Mouse (Mus musculus): ENCODE measurements at regions not wholly inside any gene's neighbourhood (a gene's known extent, or its start where the extent isn't known, plus 50 kb on each side); places are given as distances from the start of the nearest gene placed in this dataset.

DNA sequence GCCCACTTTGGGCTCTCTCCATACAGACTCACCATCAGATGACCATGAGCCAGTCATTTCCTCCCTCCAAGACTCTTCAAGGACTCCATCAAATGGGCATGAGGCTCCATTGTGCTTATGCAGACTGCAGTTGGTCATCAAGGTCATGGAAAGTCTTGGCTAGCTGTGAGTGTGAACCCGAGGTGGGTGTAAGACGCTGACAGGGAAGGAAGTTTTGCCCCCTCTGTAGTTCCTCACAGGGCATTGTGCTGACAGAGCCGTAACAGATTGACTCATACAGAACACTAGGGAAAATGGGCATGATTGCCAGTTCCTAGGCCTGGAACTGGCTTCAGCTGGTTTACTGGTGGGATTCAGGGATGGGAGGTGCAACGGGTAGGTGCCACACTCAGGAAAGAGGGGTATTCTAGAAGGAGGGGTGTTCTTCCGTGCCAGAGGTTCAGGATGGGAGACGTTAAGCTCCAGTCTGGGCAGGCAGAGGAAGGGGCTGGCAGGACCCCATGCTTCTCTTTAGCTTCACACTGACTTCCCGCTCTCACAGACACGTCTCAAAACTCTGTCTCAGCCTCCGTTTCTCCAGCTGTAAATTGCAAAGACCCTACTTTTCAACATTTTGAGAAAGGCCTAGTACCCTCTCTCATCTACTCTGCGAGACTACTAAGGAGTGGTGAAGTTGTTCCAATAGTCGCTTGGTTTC lies 228.4 kb upstream of the Tprg start:
- WGBS = 15% methylated on average over 11 of the region's 11 CpGs
- peak overlapping the region; percentile 70 for H3K9ac ChIP-seq (ENCODE audit: low read length)
- no peaks in the 10 kb centered on the region for H3K9me3 ChIP-seq (replicated peaks; ENCODE audit: control insufficient read depth, low read length)
- H3K27me3 ChIP-seq (replicated peaks; ENCODE audit: control insufficient read depth, insufficient read depth, low read length) = no peaks in the 10 kb centered on the region
- ATAC-seq (no peak), DNase-seq (ENCODE audit: low spot score) (peak; percentile 52)
- H3K27ac ChIP-seq (ENCODE audit: low read depth, low read length) = peak overlapping the region; percentile 99
- H3K4me1 ChIP-seq (ENCODE audit: control insufficient read depth, insufficient read depth, low read length) = peaks cover 19% of the 10 kb centered on the region
- H3K4me2 ChIP-seq (ENCODE audit: low read length) = peak overlapping the region; percentile 61
- H3K4me3 ChIP-seq (ENCODE audit: low read depth, low read length) = peak overlapping the region; percentile 43
- H3K36me3 ChIP-seq (ENCODE audit: control insufficient read depth, insufficient read depth, low read length) = no peaks in the 10 kb centered on the region

DNA sequence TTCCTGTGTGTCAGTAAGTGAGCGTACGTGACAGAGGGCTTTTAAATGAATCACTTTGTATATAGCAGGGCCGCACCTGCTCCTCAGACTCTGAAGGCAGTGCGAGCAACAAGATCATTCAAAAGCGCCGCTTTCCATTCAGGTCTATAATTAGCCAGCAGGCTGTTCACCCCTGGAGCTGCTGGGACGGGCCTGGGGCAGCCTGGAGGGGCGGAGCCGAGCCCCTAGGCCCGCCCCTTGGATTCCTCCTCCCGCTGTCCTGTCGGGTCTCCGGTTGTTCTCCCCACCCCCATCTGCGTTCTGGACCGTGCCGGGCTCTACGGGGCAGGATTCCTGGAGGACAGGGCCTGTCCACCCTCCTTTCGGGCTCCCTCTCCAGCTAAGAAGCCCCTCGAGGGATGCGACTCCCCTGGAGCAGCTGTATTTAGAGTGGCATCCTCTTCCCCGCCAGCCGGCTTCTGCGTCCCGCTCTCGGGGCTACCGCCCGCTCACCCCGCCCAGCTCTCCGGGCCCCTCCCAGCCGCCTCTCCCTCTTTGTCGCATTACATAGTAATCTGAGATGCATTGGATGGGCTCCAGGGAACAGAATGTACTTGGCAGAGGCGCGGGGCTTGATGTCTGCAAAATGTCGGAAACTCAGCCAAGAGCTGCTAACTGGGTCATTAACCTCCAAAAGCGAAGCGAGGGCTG lies 227.7 kb upstream of the Tprg start:
- DNase-seq (ENCODE audit: low spot score) (peak; percentile 99), ATAC-seq (peak; percentile 95)
- Histone ChIP-seq H3K4me3 (ENCODE audit: low read depth, low read length) (peak overlapping the region; percentile 43), H3K27ac (ENCODE audit: low read depth, low read length) (peak overlapping the region; percentile 99), H3K9ac (ENCODE audit: low read length) (peak overlapping the region; percentile 70), H3K36me3 (ENCODE audit: control insufficient read depth, insufficient read depth, low read length) (no peaks in the 10 kb centered on the region), H3K9me3 (replicated peaks; ENCODE audit: control insufficient read depth, low read length) (no peaks in the 10 kb centered on the region), H3K4me2 (ENCODE audit: low read length) (peak overlapping the region; percentile 61), H3K4me1 (ENCODE audit: control insufficient read depth, insufficient read depth, low read length) (peaks cover 19% of the 10 kb centered on the region), H3K27me3 (replicated peaks; ENCODE audit: control insufficient read depth, insufficient read depth, low read length) (no peaks in the 10 kb centered on the region)
- WGBS = under 1% methylated on average over 36 of the region's 36 CpGs

DNA sequence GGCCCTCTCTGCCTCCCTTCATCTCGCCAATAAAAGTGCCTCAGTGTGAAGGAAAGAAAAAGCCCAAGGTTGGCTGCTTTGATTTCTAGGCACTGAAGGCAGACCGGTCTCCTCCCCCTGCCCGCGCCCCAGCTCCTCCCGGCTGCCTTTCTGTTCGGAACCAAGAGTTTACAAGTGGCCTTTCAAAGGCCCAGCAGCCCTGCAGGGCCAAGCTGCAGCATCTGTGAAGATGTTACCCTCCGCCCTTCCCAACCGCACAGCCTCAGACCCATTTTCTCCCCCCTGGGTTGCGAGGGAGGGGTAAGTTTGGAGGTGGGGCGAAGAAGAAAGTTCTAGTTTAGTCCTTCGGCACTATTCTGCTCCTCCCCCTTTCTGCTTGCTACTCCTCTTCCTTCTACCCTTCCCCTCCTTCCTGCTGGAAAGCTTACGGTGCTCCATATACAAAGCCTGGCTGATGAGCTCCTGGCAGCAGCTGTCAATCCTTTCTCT lies 227.1 kb upstream of the Tprg start:
- ATAC-seq (peak; percentile 43), DNase-seq (ENCODE audit: low spot score) (no peak)
- H3K9ac ChIP-seq (ENCODE audit: low read length) = peak overlapping the region; percentile 43
- H3K27me3 ChIP-seq (replicated peaks; ENCODE audit: control insufficient read depth, insufficient read depth, low read length) = no peaks in the 10 kb centered on the region
- no peaks in the 10 kb centered on the region for H3K9me3 ChIP-seq (replicated peaks; ENCODE audit: control insufficient read depth, low read length)
- H3K4me3 ChIP-seq (ENCODE audit: low read depth, low read length) = peak overlapping the region; percentile 43
- no peaks in the 10 kb centered on the region for H3K36me3 ChIP-seq (ENCODE audit: control insufficient read depth, insufficient read depth, low read length)
- peaks cover 19% of the 10 kb centered on the region for H3K4me1 ChIP-seq (ENCODE audit: control insufficient read depth, insufficient read depth, low read length)
- H3K4me2 ChIP-seq (ENCODE audit: low read length) = peak overlapping the region; percentile 61
- WGBS = 1% methylated on average over 12 of the region's 12 CpGs
- H3K27ac ChIP-seq (ENCODE audit: low read depth, low read length) = peak overlapping the region; percentile 99

DNA sequence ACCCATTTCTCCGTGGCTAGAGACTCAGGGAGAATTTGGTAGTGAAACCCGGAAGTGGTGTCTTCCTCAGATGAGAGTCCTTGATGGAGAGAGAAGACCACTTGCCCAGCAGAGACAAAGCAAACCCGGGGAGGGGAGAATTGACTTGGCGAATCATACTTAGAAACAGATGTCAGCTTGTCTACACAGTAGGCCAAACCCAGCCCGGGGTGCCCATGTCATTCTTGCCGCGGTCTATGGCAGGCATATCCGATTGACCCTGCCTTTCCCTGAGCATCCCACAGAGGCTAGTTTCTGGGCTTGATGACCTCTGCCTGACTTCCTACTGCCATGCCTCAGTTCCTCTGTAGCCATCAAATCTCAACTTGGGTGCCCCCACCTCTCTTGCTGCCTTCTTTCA lies 226.4 kb upstream of the Tprg start:
- Histone ChIP-seq H3K9me3 (replicated peaks; ENCODE audit: control insufficient read depth, low read length) (no peaks in the 10 kb centered on the region), H3K27me3 (replicated peaks; ENCODE audit: control insufficient read depth, insufficient read depth, low read length) (no peaks in the 10 kb centered on the region), H3K4me1 (ENCODE audit: control insufficient read depth, insufficient read depth, low read length) (peaks cover 19% of the 10 kb centered on the region), H3K27ac (ENCODE audit: low read depth, low read length) (peak overlapping the region; percentile 99), H3K36me3 (ENCODE audit: control insufficient read depth, insufficient read depth, low read length) (no peaks in the 10 kb centered on the region), H3K9ac (ENCODE audit: low read length) (no peak overlapping the region), H3K4me3 (ENCODE audit: low read depth, low read length) (no peak overlapping the region), H3K4me2 (ENCODE audit: low read length) (no peak overlapping the region)
- DNase-seq (ENCODE audit: low spot score) (no peak), ATAC-seq (no peak)
- WGBS = 70% methylated on average over 8 of the region's 8 CpGs

DNA sequence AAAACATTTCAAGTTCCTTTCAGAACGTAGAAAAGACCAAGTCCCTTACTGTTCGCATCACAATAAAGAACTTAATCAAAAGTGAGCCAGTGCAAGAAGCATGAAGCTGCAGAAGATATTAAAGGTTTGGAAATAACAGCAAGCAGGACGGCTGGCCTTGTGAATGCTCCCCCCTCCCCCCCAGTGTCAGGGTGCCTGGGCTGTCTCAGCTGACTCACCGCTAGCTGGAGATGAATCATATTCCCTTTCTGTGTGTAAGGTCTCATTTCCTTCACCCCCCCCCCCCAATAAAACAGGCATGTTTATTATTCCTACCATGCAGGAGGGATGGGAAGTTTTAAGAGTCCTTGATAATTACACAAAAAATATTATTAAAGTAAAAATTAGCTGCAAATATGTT lies 225.0 kb upstream of the Tprg start:
- Histone ChIP-seq H3K4me1 (ENCODE audit: control insufficient read depth, insufficient read depth, low read length) (peaks cover 19% of the 10 kb centered on the region), H3K9me3 (replicated peaks; ENCODE audit: control insufficient read depth, low read length) (no peaks in the 10 kb centered on the region), H3K4me2 (ENCODE audit: low read length) (no peak overlapping the region), H3K9ac (ENCODE audit: low read length) (no peak overlapping the region), H3K27ac (ENCODE audit: low read depth, low read length) (no peak overlapping the region), H3K27me3 (replicated peaks; ENCODE audit: control insufficient read depth, insufficient read depth, low read length) (no peaks in the 10 kb centered on the region), H3K36me3 (ENCODE audit: control insufficient read depth, insufficient read depth, low read length) (no peaks in the 10 kb centered on the region), H3K4me3 (ENCODE audit: low read depth, low read length) (no peak overlapping the region)
- ATAC-seq (no peak), DNase-seq (ENCODE audit: low spot score) (no peak)
- WGBS = 80% methylated on average over 4 of the region's 4 CpGs

DNA sequence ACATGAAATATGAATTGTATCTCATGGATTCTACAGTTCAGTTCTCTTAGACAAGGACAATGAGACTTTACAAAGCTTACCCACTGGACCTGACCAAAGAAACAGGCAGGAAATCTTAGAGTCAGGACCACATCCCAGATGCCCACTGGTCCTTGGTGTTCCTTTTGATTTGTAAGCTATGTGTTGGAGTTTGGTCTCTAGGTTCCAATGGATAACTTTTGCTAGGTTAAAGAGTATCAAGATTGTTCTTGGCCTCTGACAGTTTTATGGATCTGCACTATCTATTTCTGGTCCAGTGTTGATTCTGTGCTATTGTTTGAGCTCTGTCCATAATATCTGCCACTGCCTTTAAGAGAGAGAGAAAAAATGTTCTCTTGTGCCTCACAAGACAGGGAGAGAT lies 222.6 kb upstream of the Tprg start:
- DNase-seq (ENCODE audit: low spot score) (no peak), ATAC-seq (no peak)
- H3K36me3 ChIP-seq (ENCODE audit: control insufficient read depth, insufficient read depth, low read length) = no peaks in the 10 kb centered on the region
- H3K4me2 ChIP-seq (ENCODE audit: low read length) = no peak overlapping the region
- no peaks in the 10 kb centered on the region for H3K27me3 ChIP-seq (replicated peaks; ENCODE audit: control insufficient read depth, insufficient read depth, low read length)
- no peak overlapping the region for H3K27ac ChIP-seq (ENCODE audit: low read depth, low read length)
- no peak overlapping the region for H3K9ac ChIP-seq (ENCODE audit: low read length)
- H3K9me3 ChIP-seq (replicated peaks; ENCODE audit: control insufficient read depth, low read length) = no peaks in the 10 kb centered on the region
- no peak overlapping the region for H3K4me3 ChIP-seq (ENCODE audit: low read depth, low read length)
- peaks cover 8% of the 10 kb centered on the region; the same call in 1 of the 2 replicates for H3K4me1 ChIP-seq (ENCODE audit: control insufficient read depth, insufficient read depth, low read length)

DNA sequence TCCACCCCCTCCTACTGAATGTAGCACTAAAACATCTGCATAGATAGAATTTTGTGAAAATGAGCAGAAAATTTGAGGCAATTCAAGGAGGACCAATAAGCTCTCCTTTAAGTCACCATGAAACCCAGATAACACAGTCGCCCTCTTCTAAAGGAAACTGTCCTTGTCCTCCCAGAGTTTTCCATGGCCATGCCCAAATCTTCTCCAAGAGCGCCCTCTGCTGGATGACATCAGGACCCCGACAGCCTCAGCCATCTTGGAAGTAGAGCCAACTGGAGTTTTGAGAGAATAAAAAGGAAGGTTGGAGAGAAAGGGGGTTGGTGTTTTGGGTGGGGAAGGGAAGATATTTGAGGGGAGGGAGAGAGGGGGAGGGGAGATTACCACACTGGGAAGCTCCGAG lies 222.1 kb upstream of the Tprg start:
- no peak overlapping the region for H3K4me2 ChIP-seq (ENCODE audit: low read length)
- H3K9me3 ChIP-seq (replicated peaks; ENCODE audit: control insufficient read depth, low read length) = no peaks in the 10 kb centered on the region
- 16% methylated on average over 4 of the region's 4 CpGs for WGBS
- H3K27ac ChIP-seq (ENCODE audit: low read depth, low read length) = no peak overlapping the region
- peaks cover 8% of the 10 kb centered on the region; the same call in 1 of the 2 replicates for H3K4me1 ChIP-seq (ENCODE audit: control insufficient read depth, insufficient read depth, low read length)
- ATAC-seq (peak; percentile 55), DNase-seq (ENCODE audit: low spot score) (peak; percentile 92)
- H3K27me3 ChIP-seq (replicated peaks; ENCODE audit: control insufficient read depth, insufficient read depth, low read length) = no peaks in the 10 kb centered on the region
- H3K4me3 ChIP-seq (ENCODE audit: low read depth, low read length) = no peak overlapping the region
- no peaks in the 10 kb centered on the region for H3K36me3 ChIP-seq (ENCODE audit: control insufficient read depth, insufficient read depth, low read length)
- H3K9ac ChIP-seq (ENCODE audit: low read length) = no peak overlapping the region

DNA sequence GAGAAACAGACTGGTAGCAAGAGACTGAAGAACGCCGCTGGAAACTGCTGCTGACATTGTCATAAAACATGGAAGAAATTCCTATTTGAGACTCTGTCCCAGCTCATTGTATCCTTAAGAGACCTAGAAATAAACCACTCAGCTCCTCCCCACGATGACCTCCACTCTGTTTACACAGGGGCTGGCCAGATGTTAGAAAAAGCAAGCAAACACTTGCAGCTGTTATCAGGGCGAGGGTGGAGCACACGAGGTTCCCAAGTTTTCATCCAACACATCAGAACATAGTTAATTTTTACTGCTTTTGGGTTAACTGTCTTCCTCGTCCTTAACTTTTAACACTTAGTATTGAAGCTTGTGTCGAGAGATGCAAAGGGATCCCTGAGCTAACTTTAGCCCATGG lies 219.8 kb upstream of the Tprg start:
- Histone ChIP-seq H3K27ac (ENCODE audit: low read depth, low read length) (no peak overlapping the region), H3K4me1 (ENCODE audit: control insufficient read depth, insufficient read depth, low read length) (no peaks in the 10 kb centered on the region), H3K9me3 (replicated peaks; ENCODE audit: control insufficient read depth, low read length) (no peaks in the 10 kb centered on the region), H3K4me3 (ENCODE audit: low read depth, low read length) (no peak overlapping the region), H3K27me3 (replicated peaks; ENCODE audit: control insufficient read depth, insufficient read depth, low read length) (no peaks in the 10 kb centered on the region), H3K4me2 (ENCODE audit: low read length) (no peak overlapping the region), H3K9ac (ENCODE audit: low read length) (no peak overlapping the region), H3K36me3 (ENCODE audit: control insufficient read depth, insufficient read depth, low read length) (no peaks in the 10 kb centered on the region)
- whole genome bisulfite sequencing = 90% methylated on average over 7 of the region's 7 CpGs
- DNase-seq (ENCODE audit: low spot score) = no peak
- no peak for ATAC-seq

Data from forebrain, embryonic 14.5 days (tissue).